Mouse (Mus musculus): ENCODE data around the gene Rfc5. TPM values are rescaled to one million over a fixed set of nuclear protein-coding genes. Genes with fewer than 3 reads are reported as not detected.
A peak's percentile ranks its signal among the peaks of the same experiment; 100 is the strongest.

Gene Rfc5
- polyA plus RNA-seq, 1 experiment: 13.6 TPM

DNA sequence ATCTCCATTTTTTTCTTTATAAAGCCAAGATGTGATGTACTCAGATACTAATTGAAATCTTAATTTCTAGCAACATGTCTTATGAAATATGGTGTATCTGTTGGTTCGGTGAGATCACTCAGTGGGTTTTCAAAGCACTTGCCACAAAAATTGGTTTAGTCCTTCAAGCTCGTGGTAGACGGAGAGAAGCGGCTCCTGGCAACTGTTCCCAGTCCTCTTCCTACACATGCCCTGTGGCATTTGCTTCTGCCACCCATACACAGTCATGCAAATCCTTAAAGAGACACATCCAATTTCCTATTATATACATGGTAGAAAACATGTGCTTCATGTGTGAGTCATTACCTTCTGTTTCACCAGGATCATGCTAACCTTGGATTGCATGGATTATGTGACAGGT, 27.3 kb downstream of the Rfc5 start:
- TF ChIP-seq TCF3 (IDR thresholded peaks at IDR 0.05; ENCODE audit: insufficient read length, low read depth) (no peak), POLR2A (IDR thresholded peaks at IDR 0.05; ENCODE audit: insufficient read length, low read depth) (no peak), MYOG (IDR thresholded peaks at IDR 0.05; ENCODE audit: control insufficient read depth in 1 of 3, insufficient read depth in 1 of 3, insufficient read length in 2 of 3, low read depth in 2 of 3) (no peak), POLR2AphosphoS2 (IDR thresholded peaks at IDR 0.05; ENCODE audit: insufficient read length, low read depth) (no peak), E2F4 (IDR thresholded peaks at IDR 0.05; ENCODE audit: insufficient read depth) (no peak), CEBPB (IDR thresholded peaks at IDR 0.05; ENCODE audit: insufficient read depth, poor library complexity, severe bottlenecking) (no peak), REST (IDR thresholded peaks at IDR 0.05; ENCODE audit: insufficient read depth, insufficient read length) (no peak), MYOD1 (IDR thresholded peaks at IDR 0.05; ENCODE audit: control insufficient read depth in 1 of 3, insufficient read length in 2 of 3, low read depth in 2 of 3) (no peak), TCF12 (IDR thresholded peaks at IDR 0.05; ENCODE audit: insufficient read depth, poor library complexity, severe bottlenecking) (no peak), USF1 (IDR thresholded peaks at IDR 0.05; ENCODE audit: low read depth) (no peak), MAX (IDR thresholded peaks at IDR 0.05; ENCODE audit: low read depth) (no peak)
- no peaks in the 10 kb centered on the region for H3K27me3 ChIP-seq (ENCODE audit: control insufficient read depth, insufficient read depth, insufficient read length)

DNA sequence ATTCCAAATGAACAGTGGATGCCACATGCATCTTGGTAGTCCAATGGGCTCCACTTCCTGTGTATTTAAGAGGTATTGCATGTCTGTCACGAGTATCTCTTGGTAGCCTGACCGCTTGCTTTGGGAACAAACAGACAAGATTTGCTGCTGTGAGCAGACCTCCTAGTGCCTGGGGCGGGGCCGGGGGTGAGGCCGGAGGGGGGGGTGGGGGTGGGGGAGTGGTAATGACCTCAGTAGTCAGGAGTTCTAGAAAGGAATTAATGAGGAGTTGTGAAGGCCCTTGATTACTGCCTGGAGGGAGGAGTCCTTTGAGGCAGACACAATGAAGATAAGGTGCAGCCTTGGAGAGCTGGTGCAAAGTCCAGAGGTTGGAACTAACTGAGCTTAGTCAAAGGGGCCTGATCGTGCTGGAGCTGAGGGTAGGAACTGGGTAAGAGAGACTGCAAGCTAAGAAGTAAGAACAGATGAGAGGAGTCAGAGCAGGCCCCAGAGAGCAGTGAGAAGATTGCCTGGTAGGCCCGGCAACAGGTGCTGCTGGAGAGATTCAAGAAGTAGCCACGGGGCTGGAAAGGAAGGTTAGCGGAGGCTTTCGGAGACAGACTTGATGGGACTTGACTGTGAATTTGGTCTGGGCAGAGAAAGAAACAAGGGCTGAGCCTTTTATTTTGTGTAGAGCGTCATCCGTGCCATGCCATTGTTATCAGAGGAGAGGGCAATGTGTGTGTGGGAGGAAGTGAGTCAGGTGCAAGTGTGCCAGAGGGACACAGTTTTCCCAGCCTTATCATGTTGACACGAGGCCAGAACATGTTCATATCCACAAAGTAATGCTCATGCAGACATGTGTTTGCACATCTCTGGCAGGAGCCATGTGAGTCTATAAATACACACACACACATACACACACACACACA, 28.0 kb downstream of the Rfc5 start:
- TF ChIP-seq MYOD1 (IDR thresholded peaks at IDR 0.05; ENCODE audit: control insufficient read depth in 1 of 3, insufficient read length in 2 of 3, low read depth in 2 of 3) (peak in 1 of 3 experiments; percentile 54), E2F4 (IDR thresholded peaks at IDR 0.05; ENCODE audit: insufficient read depth) (no peak), MYOG (IDR thresholded peaks at IDR 0.05; ENCODE audit: control insufficient read depth in 1 of 3, insufficient read depth in 1 of 3, insufficient read length in 2 of 3, low read depth in 2 of 3) (peak in 1 of 3 experiments; percentile 1)
- peaks cover 9% of the 10 kb centered on the region for H3K36me3 ChIP-seq (ENCODE audit: control insufficient read depth, insufficient read depth)
- H3K79me2 ChIP-seq (ENCODE audit: control insufficient read depth, insufficient read depth): peaks cover 73% of the 10 kb centered on the region
- no peak overlapping the region for H3K4me3 ChIP-seq
- peak overlapping the region; percentile 81 for H3K4me2 ChIP-seq (ENCODE audit: low read depth)
- H3K27me3 ChIP-seq (ENCODE audit: control insufficient read depth, insufficient read depth, insufficient read length): no peaks in the 10 kb centered on the region
- no peak overlapping the region for H3ac ChIP-seq (ENCODE audit: control insufficient read depth, insufficient read length)

More for the DNA sequence above, 27.3 kb downstream of the Rfc5 start:
- Histone ChIP-seq H3K4me2 (ENCODE audit: low read depth) (peak overlapping the region; percentile 26), H3ac (ENCODE audit: control insufficient read depth, insufficient read length) (no peak overlapping the region), H3K36me3 (ENCODE audit: control insufficient read depth, insufficient read depth) (peaks cover 15% of the 10 kb centered on the region), H3K4me3 (no peak overlapping the region), H3K79me2 (ENCODE audit: control insufficient read depth, insufficient read depth) (peaks cover 80% of the 10 kb centered on the region)

DNA sequence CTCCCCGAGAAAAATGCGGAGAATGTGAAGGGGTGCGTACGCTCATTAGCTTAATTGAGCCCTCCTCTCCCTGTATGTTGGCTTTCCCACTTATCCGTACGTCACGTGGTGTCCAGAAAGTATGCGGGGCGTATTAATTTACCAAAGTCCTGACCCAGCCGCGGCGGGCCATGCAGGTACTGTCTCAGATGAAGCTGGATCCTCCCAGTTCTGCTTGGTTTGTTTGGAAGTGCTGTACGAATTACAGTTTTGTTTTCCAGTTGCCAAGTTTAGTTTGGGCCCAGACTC, 28.7 kb downstream of the Rfc5 start:
- Histone ChIP-seq H3K79me2 (ENCODE audit: control insufficient read depth, insufficient read depth) (peaks cover 66% of the 10 kb centered on the region), H3K4me3 (no peak overlapping the region), H3K27me3 (ENCODE audit: control insufficient read depth, insufficient read depth, insufficient read length) (no peaks in the 10 kb centered on the region), H3ac (ENCODE audit: control insufficient read depth, insufficient read length) (no peak overlapping the region), H3K36me3 (ENCODE audit: control insufficient read depth, insufficient read depth) (peaks cover 9% of the 10 kb centered on the region), H3K4me2 (ENCODE audit: low read depth) (peak overlapping the region; percentile 81)
- TF ChIP-seq REST (IDR thresholded peaks at IDR 0.05; ENCODE audit: insufficient read depth, insufficient read length) (no peak), POLR2AphosphoS2 (IDR thresholded peaks at IDR 0.05; ENCODE audit: insufficient read length, low read depth) (no peak), SRF (IDR thresholded peaks at IDR 0.05; ENCODE audit: control insufficient read depth, insufficient read length, low read depth) (no peak), CEBPB (IDR thresholded peaks at IDR 0.05; ENCODE audit: insufficient read depth, poor library complexity, severe bottlenecking) (no peak), MYOG (IDR thresholded peaks at IDR 0.05; ENCODE audit: control insufficient read depth in 1 of 3, insufficient read depth in 1 of 3, insufficient read length in 2 of 3, low read depth in 2 of 3) (no peak)

DNA sequence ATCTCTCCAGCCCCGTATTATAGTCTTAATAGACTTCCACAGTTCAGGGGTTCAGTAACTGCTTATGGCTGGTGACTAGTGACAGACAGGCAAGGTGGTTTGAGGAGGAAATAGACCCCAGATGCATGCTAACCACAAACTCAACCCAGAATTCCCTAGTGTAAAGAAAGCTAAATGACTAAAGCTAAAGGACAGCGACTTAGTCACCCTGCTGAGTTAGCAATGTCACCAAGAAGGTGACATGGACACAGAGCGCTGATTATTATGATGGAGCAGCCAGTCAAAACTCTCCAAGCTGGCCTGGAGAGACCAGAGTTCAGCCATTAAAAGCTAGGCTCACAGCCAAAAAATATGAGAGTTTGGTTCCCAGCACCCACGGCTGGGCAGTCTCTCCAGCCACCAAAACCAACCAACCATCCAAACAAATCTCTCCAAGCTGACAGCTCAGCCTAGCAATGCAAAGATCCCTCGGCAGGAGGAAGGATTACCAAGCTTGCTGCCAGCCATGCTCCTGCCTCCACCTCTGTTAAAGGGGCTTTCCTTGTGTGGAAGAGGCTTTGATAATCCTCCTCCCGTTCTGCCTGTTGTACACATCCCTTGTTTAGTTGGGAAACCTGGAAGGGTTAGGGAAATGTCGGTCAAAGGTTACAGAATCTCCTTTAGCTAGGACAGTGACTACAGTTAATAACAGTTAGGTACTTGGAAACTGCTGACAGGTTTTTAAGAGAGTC, 29.2 kb downstream of the Rfc5 start:
- Histone ChIP-seq H3K79me2 (ENCODE audit: control insufficient read depth, insufficient read depth) (peaks cover 60% of the 10 kb centered on the region), H3K27me3 (ENCODE audit: control insufficient read depth, insufficient read depth, insufficient read length) (no peaks in the 10 kb centered on the region), H3ac (ENCODE audit: control insufficient read depth, insufficient read length) (no peak overlapping the region), H3K36me3 (ENCODE audit: control insufficient read depth, insufficient read depth) (peaks cover 5% of the 10 kb centered on the region), H3K4me3 (peak overlapping the region; percentile 82), H3K4me2 (ENCODE audit: low read depth) (peak overlapping the region; percentile 81)
- TF ChIP-seq MYOD1 (IDR thresholded peaks at IDR 0.05; ENCODE audit: control insufficient read depth in 1 of 3, insufficient read length in 2 of 3, low read depth in 2 of 3) (no peak), TCF3 (IDR thresholded peaks at IDR 0.05; ENCODE audit: insufficient read length, low read depth) (no peak), MAX (IDR thresholded peaks at IDR 0.05; ENCODE audit: low read depth) (no peak), POLR2AphosphoS2 (IDR thresholded peaks at IDR 0.05; ENCODE audit: insufficient read length, low read depth) (no peak), POLR2A (IDR thresholded peaks at IDR 0.05; ENCODE audit: insufficient read length, low read depth) (no peak), E2F4 (IDR thresholded peaks at IDR 0.05; ENCODE audit: insufficient read depth) (no peak)

DNA sequence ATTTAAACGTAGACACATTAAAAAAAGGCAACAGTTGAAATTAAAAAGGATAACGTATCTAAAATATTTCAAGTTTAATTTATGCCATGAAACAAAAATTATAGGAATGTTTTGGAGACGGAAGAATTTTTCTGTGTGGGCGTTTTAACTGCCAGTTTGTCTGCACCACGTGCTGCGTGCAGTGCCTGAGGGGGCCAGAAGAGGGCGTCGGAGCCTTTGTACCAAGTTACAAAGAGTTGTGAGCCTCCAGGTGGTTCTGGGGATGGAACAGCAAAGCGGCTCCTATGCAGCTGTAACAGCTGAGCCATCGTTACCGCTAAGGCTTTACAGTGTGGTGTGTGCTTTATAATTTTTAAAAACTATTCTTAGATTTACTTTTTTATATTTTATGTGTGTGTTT, 30.1 kb downstream of the Rfc5 start:
- Histone ChIP-seq H3K4me3 (peak overlapping the region; percentile 82), H3ac (ENCODE audit: control insufficient read depth, insufficient read length) (no peak overlapping the region), H3K36me3 (ENCODE audit: control insufficient read depth, insufficient read depth) (no peaks in the 10 kb centered on the region), H3K4me2 (ENCODE audit: low read depth) (peak overlapping the region; percentile 81), H3K79me2 (ENCODE audit: control insufficient read depth, insufficient read depth) (peaks cover 51% of the 10 kb centered on the region), H3K27me3 (ENCODE audit: control insufficient read depth, insufficient read depth, insufficient read length) (no peaks in the 10 kb centered on the region)
- TF ChIP-seq USF1 (IDR thresholded peaks at IDR 0.05; ENCODE audit: low read depth) (peak; percentile 81), TCF3 (IDR thresholded peaks at IDR 0.05; ENCODE audit: insufficient read length, low read depth) (no peak)
